Mouse (Mus musculus) thymus, postnatal 14 days (tissue): ENCODE data around the gene BC003965.

Experiments used
- DNase-seq: peaks from one replicate; pipeline ENCODE4 v3.0.0; 2021

The BC003965 gene

DNA sequence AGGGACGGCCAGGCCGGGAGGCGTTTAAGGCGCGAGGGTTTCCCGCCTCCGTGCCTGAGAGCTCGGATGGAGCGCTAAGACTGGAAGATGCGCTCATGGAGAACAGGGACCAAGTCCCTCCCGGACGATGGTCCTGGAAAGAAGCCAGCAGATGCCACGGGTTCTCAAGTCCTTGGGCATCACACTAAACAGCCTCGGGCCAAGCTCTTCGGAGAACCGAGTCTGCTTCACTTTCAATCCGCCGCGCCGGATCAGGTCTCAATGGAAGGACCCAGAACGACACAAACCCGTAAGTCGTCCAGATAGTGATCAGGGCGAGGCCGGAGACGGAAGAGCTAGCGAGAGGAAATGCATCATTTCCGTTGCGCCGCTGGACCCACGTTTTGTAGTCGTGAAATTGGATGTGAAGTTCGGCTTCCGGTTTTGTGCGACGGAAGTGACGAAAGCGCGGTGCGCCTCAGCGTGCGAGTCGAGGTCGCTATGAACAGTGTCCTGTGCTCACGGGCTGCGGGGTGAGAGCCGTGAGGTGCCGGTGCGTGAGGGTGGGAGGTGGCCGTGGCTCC is at the start of gene BC003965:
TSS of gene BC003965 (plus strand) at position 426 of the 563 bp plus-strand sequence.
- peak; percentile 97 for DNase-seq

DNA sequence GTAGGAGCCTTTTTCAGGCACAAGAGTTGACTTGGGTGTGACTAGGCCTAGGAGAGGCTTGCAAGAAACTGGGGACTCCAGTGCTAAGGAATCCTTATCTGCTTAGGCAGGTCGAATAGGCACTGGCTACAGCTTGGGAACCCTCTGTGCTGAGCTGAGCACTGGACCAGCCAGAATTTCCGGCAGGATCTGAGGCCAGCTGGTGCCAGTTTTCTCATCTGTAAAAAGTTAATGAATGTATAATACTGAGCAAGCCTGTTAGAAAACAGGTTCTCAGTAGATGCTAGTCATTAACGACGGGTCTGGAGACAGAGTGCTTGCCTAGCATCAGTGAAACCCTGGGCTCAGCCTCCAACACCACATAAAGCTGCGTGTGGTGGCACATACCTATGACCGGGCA is 48.7 kb upstream of the BC003965 start:
- DNase-seq = no peak

DNA sequence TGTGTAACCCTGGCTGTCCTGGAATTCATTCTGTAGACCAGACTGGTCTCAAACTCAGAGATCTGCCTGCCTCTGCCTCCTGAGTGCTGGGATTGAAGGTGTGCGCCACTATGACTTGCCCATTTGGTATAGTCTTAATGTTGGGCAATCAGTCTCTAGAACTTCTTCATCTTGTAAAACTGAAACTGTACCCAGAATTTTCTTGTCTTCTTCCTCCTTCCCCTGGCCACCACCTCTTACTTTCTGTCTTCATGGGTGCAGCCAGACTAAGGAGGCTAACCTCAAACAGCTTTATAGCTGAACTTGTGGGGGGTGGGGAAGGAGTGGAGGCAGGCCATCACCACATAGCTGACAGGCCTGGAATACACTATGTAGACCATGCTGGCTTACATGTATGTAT is 45.6 kb upstream of the BC003965 start:
- DNase-seq = no peak

DNA sequence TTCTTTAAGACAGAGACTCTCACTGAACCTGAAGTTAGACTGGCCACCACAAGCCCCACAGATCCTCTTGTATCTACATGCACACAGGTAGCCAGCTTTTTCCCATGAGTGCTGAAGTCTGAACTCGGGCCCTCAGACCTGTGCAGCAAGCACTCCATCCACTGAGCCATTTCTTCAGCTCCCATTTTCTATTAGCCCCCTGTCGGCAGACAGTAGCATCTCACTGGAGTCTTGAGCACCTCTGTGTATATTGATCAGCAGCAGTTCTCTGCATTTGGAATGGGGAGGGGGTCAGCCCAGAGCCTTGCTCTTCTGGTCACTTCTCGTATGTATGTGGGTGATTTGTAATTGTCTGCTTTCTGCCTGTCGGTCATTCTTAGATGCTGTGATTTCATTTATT is 44.4 kb upstream of the BC003965 start:
- DNase-seq = no peak

DNA sequence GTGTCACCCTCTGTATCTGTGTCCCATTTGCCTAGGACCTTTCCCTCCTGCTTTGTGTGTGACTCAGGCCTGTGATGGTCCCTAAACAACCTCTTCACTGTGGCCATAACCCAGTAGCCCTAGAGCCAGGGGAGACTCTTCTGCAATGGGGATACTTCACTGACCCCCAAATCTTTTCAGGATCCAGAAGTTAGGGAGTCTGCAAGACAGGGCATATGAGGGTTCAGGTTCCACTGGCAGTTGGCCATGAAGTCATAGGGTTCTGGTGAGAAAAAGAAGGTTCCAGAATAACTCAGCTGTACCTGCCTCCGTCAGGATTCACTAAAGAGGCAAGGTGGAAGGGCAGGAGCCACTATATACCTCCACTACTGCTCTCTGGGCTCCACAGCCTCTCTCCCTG is 22.2 kb upstream of the BC003965 start, which contains the start of gene Ccdc154:
TSS of gene Ccdc154 (plus strand) at position 301 of the 400 bp plus-strand sequence.
- DNase-seq = no peak

DNA sequence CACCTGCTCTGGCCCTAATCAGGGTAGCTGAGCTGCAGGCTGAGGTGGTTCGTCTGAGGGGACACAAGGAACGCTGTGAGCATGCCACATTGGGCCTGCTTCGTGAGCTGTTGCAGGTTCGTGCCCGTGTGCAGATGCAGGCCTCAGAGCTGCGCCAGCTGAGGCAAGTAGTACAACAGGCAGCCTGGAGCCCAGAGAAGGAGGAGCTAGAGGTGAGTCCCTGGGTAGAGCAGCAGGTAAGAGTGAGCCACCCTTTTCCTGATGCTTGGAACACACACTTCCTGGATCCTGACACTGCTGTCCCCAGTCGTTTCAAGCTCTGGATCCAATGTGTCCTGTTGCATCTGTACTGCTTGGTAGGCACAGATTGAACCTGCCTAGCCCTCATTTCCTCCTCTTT is 21.0 kb upstream of the BC003965 start:
- no peak for DNase-seq

DNA sequence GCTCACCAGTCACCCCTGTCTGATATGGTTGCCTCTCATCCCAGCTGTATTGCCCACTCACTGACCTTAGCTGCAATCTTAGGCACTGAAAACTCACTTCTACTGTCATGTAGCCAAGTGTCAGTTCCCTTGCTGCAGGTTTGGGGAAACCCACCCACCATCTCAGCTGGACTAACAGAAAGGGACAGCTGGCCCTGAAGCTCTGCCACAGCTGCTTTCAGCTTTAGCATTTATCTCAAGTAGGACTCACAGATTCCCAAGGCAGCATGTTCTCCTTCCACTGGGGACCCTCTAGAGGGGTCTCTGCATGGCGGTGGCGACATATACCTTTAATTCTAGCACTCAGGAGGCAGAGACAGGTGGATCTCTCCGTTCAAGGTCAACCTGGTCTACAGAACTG is 19.6 kb upstream of the BC003965 start:
- DNase-seq = no peak

DNA sequence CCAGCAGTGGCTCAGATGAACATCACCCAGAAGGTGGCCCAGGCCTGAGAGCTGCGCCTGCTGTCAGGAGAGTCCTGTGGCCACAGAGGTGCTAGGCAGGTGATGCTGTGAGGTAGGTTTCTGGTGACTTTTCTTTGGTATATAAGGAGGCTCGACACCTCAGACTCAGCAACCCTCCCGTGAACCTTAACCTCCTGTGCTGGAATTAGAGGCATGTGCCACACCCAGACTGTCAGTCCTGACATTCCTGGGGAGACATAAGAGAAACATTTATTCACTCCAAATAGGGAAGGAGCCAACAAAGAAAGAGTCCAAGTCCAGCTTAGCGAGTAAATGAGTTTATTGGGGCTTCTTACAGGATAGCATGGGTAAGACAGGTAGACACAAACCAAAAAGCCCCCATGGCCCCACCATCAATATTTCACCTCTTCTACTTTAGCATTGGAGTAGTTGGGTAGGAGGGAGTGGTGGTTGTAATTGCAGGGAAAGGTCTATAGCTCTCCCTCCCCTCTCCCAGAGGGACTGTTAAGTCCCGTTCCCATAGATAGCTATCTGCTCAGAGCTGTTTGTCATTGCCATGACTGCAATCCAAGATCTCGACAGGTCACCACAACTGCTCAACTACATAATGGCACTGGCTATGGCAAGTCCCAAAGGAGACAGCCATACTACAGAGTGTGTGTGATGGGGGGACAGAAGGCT is 18.2 kb upstream of the BC003965 start:
- DNase-seq = no peak

DNA sequence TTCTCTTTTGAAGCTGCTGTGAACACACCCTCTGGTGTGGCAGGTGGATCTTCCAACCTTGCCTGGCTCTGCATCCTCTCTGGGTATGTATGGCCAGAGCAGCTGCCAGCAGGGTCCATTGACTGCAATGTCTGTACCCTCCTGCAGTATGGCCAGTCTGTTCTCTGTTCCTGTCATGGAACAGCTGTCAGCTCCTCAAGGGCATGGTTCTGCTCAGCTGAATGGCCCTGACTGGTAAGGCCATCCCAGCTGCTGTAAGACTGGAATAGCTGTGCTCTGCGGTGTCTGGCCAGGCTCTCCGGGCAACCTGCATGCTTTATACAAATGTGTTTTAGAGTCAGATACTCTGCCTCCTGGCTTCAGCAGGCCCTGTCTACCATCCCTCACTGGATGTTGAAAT is 14.6 kb upstream of the BC003965 start:
- DNase-seq = no peak

DNA sequence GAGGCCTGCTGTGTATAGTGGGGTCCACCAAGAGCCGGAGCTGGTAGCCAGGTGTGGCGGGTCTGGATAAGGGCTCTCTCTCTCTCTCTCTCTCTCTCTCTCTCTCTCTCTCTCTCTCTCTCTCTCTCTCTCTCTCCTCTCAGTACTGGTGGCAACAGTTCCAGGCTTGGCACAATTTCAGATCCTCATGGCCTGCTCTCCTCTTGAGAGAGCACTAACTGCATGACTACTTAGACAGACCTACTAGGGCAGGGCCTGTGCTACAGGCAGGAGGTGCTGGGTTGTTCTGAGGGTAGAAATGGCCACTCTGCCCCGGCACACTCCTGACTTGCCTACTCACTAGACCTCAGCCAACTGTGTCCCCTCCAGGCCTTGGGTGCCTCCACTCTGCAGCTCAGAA is 11.8 kb upstream of the BC003965 start:
- no peak for DNase-seq

DNA sequence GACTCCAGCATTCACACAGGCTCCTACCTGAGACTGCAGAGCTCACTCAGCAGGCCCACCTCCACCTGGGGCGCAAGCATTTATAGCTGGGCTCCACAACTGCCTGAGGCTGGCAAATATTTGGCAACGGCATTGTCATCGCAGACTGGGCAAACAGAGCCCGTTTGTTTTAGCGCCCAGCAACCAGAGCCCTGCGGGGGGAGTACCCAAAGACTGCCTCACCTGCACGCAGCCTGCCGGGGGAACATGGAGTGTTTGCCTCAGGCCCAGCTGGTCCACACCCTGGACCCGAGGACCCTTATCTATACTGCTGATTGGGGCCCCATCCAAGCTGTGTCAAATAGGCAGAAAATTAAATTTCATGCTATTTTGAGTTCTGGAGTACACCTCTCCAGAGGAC is 8.9 kb upstream of the BC003965 start, which contains the start of gene Gm38655:
TSS of gene Gm38655 (minus strand) at position 61 of the 400 bp plus-strand sequence.
- DNase-seq = no peak

DNA sequence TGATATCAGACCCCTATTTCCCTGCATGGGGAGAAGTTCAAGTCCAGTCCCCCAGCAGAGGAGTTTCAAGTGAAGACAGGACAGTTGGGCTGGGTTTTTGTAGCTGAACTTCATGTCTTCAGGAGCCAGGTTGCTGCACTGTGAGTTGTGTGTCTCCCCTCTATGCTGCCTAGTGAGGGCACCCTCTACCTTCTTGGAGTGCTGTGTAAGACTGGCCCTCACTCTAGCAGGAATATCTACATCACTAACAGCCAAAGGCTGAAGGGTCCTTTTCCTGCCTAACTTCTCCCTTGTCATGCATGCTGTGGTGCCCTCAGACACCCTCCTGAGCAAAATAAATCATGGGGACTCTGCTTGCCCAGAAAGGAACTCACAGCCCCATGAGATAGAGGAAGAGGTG is 1.1 kb upstream of the BC003965 start:
- peak; percentile 35 for DNase-seq

DNA sequence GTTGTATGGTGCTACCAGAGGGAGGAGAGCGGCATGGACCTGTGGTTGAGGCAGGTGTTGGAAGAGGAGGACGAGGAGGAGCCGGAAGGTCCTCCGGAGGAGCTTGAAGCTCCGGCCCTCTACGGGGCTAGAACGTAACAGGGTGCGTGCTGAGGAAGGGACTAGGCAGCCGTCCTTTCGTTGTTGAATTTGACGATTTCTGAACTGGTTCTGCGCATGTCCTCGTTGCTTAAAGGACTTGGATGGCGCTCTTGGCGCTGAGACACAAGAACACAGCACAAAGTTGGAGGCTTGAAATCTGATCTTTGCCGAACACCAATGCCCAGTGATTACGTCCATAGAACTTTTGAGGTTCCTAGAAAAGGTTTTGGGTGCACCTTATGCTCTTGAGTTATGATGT is 607 bp downstream of the BC003965 start:
- no peak for DNase-seq

DNA sequence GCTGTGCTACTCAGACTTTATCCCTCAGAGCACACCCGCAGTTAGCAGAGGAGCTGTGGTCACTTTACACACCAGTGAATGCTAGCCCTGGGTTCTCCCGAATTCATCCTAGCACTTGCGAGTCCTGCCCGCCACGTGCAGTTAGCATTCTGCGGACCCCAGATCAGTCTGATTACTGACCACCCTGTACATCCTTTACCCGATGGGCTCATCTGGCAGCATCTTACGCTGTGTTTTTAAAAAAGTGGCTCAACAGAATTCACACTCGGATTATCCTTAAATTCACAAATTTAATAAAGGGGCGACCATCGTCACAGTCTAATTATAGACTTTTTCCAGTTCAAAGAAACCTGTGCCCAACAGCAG is 3.4 kb downstream of the BC003965 start:
- no peak for DNase-seq

DNA sequence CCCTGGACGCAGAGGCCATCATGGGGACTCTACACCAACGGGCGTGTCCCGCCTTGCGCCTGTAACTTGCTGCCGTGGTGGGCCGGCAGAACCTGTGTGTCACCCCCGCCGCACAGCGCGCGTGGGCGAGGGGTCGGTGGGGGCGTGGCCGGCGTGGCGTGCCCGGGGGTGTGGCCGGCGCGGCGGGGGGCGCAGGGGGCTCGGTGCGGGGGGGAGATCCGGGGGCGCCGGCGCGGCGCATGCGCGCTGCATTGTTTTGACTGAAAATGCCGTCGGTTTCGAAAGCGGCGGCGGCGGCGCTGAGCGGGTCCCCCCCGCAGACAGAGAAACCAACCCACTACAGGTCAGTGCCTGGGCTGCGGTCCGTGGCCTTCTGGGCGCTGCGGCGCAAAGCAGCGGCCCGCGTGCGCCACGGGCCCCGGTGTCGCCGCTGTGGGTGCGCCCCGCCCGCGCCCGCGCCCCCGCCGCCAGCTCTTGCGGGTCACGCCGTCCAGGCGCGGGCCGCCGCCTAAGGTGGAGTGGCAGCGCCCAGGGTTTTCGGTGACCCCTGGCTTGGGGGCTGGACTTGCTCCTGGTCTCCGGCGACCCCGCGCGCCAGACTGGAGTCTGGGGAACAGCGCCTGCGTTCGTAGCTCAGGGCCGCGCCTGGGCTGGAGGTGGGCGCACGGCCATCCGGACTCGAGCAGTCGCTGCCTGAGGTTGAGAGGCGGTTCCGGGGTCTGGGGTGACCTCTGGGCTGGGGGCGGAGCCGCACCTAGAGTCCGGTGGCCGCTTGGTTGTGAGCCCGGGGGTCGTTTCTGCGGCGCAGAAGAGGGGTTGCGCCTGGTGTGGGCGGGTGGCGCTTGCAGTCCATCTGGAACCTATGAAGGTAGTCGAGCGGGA is 4.0 kb downstream of the BC003965 start, which contains the start of gene Unkl:
TSS of gene Unkl (plus strand) at position 248 of the 882 bp plus-strand sequence.
- peak; percentile 89 for DNase-seq

DNA sequence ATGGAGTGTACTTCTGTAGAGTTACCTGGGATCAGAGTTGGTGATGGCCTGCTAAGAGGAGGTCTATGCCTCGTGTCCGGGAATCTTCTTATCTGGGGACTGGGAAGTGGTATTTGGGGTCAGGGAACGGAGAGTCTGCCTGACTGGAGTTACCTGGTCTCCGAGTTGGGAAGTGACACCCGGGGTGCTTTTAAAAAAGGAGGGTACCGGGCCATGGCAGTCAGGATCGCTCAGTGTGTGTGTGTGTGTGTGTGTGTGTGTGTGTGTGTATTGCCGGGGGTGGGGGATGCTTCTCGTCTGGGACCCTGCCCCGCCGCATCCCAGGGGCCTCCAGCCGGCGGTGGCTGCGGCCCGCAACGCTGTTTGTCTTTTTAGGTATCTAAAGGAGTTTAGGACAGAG is 4.7 kb downstream of the BC003965 start:
- DNase-seq = peak; percentile 20

DNA sequence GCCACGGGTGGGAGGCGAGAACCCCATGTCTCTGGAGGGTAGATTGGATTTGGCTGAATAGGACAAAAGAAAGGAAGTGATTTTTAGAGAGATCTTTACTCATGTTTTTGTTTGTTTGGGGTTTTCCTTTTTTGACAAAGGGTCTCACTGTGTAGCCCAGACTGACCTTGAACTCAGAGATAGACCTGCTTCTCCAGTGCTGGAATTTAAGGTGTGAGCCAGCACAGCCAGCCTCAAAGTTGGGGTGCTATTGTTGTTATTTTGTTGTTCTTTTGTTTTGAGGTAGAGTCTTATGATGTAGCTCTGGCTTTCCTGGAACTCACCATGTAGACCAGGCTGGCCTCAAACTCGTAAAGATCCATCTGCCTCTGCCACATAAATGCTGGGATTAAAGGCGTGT is 18.0 kb downstream of the BC003965 start:
- no peak for DNase-seq

DNA sequence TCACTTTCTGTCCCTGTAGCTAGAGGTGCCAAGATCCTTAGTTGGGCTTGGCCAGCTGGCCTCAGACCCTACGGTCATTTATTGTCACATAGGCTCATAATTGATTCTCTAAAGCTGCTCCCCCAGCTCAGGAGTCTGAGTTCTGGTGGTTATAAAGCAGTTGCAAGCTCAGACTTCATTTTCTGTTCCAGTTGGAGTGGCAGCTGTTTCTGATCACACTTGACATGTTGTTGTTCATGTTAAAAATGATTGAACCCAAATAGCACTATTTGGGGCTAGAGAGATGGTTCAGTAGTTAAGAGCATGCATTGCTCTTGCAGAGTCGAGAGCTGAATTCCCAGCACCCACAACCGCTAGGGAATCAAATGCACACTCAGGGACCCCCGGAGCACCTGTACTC is 25.7 kb downstream of the BC003965 start:
- no peak for DNase-seq

DNA sequence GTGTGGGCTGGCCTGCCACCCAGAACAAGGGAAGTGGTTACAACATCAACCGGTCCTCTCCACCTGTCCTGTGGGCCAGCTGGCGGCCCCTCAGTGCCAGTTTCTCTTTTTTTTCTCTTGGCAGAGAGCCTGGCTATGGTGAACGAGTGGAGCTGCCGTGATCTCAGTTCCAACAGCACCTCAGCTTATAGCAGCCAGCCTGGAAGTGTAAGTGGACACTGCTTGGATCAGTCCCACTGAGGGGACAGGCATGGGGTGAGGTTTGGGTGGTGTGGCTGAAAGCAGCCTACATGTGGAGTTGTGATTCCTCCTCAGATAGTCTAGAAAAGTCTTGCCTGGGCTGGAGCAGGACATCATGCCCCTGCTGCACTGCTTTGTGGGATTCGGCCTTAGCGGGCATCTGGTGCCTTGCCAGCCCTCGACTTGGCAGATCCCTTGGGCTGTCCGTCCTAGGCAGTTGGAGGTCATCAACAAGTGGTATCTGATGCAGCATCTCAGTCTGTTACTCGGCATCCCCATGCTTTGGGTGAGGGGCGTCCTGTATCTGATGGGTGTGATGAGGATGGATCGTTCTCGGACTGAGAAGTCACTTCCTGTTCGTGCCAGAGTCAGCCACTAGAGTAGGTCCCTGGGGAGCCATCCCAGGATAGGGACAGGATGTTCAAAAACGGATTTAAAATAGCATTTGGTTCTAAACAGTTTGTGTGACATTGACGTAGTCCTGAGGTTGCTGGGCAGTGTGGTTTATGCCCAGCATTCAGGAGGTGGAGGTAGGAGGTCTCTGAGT is 26.5 kb downstream of the BC003965 start:
- no peak for DNase-seq

DNA sequence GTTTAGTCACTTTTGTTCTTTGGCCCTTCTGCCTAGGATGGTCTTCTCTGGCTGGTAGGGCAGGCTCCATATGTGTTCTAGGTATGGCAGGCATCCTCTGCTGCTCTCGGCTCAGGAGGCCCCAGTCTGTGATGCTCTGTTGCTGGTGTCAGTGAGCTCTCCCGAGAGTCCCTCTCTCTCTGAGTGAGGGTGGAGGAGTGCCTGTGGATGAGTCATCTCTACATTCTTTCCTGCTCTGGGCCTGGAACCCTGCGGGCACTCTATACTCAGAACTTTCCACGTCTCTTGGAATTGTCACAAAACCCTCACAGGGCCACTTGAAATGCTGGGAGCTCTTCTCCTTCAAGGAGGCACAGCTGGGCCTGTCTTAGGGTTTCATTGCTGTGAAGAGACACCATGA is 27.4 kb downstream of the BC003965 start:
- no peak for DNase-seq

DNA sequence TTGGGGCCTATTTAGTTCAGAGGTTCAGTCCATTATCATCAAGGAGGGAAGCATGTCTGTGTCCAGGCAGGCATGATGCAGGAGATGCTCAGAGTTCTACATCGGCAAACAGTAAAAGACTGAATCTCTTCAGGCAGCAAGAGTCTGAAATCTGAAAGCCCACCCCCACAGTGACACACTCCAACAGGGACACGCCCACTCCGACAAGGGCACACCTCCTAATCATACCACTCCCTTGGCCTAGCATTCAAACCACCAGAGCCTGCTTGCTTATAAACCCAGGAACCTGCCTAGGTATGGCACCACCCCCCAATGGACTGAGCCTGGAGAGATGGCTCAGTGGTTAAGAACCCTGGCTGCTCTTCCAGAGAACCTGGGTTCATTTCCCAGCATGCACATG is 31.1 kb downstream of the BC003965 start:
- no peak for DNase-seq

DNA sequence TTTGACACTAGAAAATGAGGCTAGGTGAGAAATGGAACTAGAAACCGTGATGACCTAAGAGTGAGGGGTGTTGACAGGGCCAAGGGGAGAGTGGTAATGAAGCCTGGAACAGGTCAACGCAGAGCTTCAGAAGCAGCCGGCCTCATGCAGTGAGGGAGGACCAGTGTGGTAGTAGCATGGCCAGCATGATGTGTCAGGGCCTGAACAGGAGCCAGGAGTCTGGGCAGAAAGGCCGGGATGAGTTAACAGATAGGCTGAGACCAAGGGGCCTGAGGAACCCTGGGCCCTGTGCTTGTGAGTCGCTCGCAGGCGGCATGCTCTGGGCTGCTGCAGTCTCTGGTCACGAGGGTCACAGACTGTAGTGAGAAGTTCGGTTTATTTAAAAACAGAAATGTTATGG is 34.6 kb downstream of the BC003965 start:
- DNase-seq = peak; percentile 15
